Mouse (Mus musculus) mouse embryonic stem cell (cell line): ENCODE measurements around the gene Cage1.

Experiments used
- in situ Hi-C, 2 experiments: fragments of 300-500 bp; cut with MboI; formaldehyde crosslinking; loops; 1 replicate in 1 of 2; 3 replicates in 1 of 2; pipeline ENCODE4 v1.14.3; 2019 to 2020; ENCODE audit warnings: low sequenced_read_pairs in 2 of 2, low pct_unique_long_range_greater_than_20kb in 1 of 2, mixed read lengths in 1 of 2; ENCODE audit not compliant: unreplicated experiment in 1 of 2

Cage1 gene

DNA sequence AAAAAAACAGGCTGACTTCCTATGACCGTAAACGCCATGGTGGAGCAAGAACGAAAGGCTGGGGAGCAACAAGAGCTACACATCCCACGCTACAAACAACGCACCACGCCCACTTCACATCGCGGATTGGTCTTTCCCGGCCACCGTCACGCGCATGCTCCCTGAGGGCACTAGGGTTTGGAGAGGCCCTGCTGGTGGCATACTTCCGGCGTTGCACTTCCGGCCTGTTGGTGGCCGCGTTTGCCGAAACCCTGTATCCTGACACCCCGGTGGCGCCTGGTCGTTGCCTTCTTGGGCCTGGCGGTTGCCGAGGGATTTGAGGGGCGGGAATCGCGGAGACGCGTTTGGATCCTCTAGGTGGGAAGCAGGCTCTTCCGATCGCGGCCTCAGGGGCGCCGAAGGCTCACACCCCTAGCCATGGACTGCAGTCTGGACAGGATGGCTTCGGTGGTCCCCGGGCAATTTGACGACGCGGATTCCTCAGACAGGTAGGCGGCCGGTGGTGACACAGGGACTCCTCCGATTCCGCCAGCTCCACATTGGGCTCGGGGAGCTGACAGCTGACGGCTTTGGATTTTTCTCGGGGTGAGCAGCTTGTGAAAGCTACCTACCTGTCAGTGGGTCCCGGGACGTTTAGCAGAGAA, at the start of gene Cage1:
Gene Cage1 (minus strand): TSS at position 26 of the 644 bp plus-strand sequence.
- in situ Hi-C loops, result no loop called here

DNA sequence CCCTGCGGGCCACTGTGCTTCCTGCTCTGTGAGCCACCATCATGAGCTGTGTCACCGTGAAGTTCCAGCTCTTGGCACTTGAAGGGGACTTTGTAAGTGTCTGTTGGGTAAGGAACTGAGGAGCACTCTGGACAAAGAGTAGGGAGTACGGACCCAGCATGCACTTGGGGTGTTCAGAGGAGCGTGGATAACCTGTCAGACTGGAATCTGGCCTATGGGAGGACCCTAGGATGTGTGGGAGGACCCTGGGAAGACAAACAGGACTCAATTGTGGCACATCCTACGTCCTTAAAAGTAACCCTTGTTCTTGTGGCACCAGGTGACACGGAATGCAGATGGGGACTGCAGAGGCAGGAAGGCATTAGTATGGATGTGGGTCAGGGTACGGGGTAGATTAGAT, 44.3 kb upstream of the Cage1 start:
- in situ Hi-C loops, result no loop called here

DNA sequence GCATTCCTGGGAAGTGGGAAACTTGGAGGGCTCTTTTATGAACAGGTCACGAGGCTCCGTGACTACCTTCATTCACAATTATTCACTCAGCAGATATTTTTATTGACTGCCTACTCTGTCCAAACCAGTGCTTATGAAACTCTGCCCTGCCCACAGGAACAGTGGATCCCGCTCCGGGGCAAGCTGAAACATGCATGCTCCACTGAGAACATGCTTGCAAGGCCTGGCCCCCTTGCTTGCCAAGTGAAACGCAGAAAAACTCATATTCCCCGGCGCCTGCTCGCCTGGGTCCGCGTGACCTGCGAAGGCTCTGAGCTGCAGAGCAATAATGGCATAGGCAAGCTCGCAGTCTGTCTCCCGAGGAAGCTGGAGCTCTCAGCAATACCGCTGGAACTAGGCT, 43.9 kb upstream of the Cage1 start:
- in situ Hi-C loops, result no loop called here

DNA sequence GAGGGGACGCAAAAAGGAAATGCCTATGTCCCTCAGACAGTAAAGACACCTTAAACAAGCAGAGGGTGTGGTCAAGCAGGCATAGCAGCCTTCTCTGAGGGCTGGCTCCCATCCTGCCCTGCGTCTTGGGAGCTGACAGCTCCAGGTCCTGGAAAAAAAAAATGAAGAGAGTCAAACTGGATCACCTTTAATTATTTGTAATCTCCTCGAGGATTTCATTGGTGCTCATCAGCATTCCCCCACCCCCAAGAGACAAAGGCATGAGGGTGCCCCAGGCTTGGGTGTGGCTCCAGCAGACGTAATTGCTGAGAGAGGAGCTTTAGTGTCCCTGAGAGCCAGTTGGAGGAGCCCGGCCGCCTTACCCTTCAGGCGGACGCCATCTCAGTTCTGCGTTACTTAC, 43.1 kb upstream of the Cage1 start:
- in situ Hi-C loops, result no loop called here

DNA sequence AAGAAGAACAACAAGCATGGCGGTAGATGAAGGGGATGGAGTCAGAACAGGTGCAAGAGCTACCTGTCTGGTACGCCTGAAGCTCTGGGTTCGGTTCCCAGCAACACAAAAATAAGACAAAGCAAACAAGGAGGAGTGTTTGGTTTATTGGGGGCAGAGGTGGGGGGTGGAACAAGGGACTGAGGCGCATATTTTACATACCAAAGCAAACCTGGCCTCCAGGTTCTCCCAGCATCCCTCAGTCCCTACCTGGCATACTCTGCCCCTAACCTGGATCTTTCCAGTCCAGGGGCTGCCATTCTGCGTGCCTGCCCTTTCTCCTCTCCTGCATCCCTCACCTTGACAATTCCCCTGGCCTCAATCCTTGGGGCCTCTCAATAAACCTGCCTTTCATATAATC, 42.5 kb upstream of the Cage1 start:
- in situ Hi-C loops, result no loop called here

DNA sequence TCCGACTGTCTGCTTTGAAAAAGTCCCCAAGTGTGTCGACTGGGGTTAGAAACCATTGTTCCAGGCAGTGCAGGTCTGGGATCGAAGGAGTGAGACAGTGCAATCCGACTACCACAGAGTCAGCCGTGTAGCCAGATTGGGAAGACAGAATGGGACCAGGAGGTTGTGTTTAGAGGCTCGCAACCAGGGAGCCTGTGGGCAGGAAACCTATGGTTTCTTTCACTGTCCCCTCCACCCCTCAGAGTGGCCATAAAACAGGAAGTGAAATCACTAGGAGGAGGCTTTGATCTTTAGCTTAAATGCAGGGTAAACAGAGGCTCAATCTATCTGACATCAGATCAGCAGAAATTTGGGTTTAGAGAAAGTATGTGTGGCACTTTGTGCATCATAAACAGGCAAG, 42.0 kb upstream of the Cage1 start:
- in situ Hi-C loops, result no loop called here

DNA sequence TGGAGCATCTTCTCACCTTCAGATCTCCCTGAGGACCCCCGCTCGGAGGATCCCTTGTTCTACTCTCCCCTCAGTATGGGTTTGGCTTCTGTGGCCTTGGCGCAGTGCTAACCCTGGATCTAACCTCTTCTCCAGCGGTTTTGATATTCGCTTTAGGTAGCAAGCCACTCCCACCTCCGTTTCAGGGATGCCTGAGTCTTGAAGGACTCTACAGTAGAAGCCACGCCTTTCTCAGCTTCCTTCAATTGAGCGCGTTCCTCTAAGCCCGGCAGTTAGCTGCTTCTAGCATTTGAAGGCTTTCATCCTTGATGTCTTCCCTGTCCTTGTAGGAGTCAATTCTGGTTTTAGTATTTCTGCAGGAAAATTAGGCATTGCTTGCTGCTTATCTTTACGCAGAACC, 40.2 kb upstream of the Cage1 start:
- in situ Hi-C loops, result no loop called here

DNA sequence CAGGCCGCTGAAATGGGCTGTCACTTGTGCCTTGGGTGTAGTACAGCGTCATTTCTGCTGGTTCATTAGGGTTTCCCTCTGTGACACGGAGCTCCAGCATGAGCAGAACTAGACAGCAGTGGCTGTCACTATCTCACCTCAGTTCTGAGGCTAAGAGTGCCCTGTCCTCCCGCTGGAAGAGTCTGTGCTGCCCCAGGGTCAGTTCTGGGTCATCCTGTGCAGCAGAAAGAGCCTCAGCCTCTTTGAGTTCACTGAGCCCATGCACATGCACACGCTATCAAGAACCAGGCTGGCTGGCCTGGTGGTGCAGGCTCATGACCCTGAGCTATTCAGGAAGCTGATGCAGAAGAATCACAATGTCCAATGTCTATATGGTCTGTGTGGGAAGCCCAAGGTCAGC, 37.5 kb upstream of the Cage1 start:
- in situ Hi-C loops, result loop anchor here (25.0 kb wide), 1 partner anchor 363 kb away; no protein-coding TSS in a partner anchor

DNA sequence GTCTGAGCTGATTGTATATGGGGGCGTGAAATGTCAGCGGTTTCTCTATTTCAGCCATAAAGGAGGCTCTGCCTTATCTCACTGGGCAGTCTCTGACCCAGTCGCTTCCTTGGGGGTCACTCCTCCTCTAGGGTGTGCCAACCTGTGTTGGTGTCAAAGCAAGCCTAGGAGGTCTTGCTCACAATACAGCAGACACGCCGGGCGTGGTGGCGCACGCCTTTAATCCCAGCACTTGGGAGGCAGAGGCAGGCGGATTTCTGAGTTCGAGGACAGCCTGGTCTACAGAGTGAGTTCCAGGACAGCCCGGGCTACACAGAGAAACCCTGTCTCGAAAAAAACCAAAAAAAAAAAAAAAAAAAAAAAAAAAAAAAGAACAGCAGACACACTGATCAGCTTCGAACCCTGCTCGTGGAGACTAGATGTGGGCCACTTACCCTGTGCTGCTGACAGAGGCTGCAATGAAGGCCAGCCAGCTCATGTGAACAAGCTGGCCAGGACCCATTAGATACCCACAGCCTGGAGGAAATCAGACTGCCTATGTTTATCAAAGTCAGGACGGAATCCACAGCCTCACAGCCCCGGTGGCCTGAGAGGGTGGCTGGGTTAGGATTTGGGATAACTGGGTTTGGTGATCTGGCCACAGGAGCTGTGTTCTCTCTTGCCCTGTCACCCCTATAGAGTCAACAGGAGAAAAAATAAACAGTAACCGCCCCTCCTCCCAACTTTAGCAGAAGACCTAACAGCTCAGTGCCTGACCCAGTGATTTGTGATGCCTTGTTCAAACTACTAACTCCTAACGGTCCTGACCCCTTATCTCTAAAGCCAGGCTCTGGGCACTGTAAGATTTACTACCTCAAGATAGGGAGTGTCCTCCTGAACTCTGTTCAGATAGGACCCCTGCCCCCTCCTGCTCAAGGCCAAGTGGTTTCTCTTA, 36.8 kb upstream of the Cage1 start:
- in situ Hi-C loops, result loop anchor here (25.0 kb wide), 1 partner anchor 364 kb away; no protein-coding TSS in a partner anchor

DNA sequence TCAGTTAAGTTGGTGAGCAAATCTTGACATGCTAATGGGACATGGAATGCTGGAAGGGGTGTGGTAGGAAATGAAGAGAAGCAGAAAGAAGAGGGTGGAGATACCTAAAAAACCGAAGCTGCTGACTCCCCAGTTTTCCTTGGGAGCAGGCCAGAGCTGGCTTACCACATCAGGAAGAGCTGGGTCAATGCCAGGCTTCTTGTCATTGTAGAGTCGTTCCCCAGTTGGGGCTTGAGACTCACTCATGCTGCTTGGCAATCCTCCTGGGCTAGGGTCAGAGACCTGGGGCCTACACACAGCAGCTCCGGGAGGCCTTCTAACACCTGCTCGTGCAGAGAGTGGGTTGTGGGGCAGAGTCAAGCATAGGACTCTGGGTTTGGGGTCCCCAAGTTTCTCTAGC, 34.1 kb upstream of the Cage1 start:
- in situ Hi-C loops, result loop anchor here (25.0 kb wide), 1 partner anchor 366 kb away; no protein-coding TSS in a partner anchor

DNA sequence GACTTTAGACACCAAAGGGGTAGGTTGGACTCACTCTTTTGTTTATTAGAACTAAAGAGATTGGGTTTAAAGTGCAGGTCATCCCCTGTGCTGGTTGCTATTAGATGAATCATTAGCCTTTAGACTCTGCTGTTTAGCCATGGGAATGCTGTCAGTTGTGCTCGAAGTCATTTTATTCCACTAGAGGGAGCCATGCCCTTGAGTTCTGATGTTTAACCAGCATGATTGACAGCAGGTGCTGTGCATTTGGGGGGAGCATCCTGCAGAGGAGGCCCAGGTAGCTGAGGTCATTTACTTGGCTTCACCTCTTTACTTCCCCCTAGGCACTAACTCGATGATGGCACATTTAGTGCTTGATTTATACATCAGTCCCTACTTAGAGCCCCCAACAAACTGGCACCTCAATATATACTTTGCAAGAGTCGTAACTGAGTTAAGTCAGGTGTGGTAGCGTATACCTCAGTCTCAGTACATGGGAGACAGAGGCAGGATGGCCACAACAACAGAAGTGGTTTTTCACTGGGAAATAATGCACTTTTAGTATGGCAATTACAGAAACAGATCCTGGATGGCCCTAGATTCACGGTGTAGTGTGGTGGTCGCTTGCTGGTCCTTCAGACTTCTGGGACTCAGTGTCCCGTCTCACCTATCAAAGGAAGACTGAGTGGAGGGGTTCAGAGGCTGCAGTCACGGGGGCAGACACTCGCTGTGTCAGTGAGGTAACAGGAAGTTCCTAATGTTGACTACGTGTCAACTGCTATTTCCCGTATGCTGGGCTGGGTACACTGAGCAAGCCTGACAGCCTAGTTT, 28.2 kb upstream of the Cage1 start:
- in situ Hi-C loops, result loop anchor here (10.0 to 25.0 kb wide), 3 partner anchors 130 to 372 kb away; no protein-coding TSS in a partner anchor

DNA sequence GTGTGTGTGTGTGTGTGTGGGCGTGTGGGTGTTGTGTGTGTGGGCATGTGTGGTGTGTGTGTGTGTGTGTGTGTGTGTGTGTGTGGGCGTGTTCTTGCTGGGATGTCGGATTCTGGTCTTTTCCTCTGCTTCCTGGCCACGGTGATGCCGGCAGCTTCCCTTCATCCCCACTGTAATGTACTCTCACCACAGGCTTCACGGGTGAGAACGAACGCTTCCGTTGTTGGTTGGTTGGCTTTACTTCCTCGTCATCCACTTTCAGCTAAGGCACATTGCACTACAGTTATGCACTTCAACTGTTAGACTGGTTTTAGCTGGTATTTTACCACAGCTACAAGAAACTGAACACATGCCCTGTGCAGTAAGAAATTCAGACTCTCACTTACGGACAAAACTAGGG, 25.8 kb upstream of the Cage1 start:
- in situ Hi-C loops, result loop anchor here (10.0 to 25.0 kb wide), 3 partner anchors 132 to 375 kb away; no protein-coding TSS in a partner anchor

DNA sequence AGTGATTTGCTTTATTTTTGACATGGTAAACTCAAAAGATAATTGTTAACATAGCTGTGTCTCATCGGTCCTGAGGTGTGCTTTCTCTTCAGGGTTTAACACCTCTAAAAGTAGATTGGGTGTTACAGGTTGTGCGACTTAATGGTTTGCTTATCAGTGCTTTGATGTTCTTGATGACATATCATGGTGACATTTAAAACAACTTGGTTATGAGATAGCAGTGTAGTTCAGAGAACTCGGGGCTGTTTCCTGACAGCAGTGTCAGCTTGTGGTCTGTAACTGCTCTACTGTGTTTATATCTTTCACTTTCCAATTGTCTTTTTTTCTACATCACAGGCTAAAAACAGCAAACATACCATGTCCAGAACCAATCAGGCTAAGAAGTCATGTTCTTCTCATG, 13.0 kb upstream of the Cage1 start:
- in situ Hi-C loops, result loop anchor here (10.0 to 25.0 kb wide), 2 partner anchors 165 to 387 kb away; no protein-coding TSS in a partner anchor

DNA sequence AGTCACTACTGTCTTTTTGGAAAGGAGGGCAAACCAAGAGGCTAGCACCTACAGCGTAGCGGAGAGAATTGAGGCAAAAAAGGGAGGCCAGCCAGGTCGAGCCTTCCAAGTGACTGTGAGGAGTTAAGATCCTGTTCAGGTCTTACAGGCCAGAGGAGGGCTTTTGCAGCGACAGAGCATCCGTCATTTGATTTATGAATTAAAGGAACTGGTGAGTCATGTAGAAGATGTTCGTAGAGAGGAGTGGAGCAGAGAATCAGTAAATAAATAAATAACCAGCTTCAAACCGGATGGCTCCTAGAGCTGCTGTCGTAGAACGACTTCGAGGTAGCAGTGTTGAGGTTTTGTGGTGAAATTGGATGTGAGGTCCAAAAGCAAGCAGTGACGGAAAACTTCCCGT, 942 bp upstream of the Cage1 start:
- in situ Hi-C loops, result no loop called here

DNA sequence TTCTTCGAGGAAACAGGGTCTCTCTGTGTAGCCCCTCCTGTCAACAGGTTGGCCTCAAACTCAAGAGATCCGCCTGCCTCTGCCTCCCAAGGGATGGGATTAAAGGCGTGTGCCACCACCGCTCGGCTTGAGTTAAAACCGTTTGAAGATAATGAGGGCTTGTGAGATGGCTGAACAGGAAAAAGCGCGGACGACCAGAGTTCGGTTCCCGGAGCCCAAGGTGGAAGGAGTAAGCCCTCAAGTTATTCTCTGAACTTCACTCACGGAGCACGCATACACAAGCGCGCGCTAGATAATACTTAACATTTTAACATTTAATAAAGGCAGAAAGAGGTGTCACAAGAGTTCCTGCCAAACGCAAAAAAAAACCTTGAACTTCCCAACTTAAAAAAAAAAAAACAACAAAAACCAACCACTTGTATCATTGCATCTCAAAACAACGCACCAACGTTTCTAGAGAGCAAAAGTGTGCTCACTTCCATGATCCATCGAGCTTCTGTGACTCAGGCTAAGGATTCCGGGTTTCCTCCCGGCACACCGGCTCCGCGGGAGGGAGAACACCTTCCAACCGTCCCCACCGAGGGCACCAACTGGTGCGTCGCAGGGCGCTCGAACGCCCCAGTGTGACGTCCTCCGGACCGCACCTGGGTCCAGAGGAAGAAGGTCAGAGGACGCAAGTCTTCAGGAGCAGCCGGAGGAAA, 376 bp downstream of the Cage1 start, which contains the start of gene Riok1:
Gene Riok1 (plus strand): TSS at position 653 of the 701 bp plus-strand sequence.
- in situ Hi-C loops, result no loop called here

DNA sequence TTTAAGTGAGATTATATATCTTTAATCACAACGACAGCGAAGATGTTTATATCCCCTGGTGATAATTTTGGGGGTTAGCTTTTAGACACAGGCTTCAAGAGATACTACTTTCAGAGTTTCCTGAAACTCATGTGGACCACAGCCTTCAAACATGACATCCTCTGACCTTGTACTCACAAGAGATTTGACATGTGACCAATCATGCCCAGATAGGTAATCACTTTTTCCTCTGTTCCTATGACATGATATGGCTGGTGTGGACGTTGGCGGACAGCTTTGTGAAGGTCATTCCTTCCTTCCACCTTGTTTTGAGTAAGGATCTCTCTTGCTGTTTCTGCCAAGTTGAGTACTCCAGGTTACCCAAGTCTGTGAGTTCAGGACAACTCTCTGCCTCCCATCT, 8.5 kb downstream of the Cage1 start:
- in situ Hi-C loops, result no loop called here

DNA sequence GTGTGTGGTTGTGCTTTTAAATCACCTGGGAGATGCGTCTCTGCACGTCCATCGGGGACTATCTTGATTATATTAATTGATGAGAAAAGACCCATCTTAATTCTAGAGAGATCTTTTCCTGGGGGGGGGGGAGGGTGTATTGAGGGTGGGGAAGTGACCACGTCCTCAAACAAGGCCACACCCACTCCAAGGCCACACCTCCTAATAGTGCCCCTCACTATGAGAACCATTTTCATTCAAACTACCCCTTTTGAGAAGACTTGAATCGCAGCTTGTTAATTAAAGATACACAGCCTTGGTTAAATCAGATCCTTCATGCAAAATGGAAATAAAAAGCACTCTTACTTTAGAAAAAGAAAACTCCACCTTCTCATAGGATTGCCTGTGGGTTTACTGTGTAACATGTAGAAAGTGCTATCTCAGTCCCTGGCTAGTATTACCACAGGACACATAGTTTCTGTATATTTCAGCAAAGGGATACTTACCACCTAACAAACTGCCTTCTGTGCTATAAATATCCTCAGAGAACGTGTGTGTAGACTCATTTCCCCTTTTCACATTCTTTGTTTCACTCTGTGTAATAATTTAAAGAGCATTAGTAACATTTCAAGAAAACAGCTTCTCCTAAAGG, 9.1 kb downstream of the Cage1 start:
- in situ Hi-C loops, result no loop called here

DNA sequence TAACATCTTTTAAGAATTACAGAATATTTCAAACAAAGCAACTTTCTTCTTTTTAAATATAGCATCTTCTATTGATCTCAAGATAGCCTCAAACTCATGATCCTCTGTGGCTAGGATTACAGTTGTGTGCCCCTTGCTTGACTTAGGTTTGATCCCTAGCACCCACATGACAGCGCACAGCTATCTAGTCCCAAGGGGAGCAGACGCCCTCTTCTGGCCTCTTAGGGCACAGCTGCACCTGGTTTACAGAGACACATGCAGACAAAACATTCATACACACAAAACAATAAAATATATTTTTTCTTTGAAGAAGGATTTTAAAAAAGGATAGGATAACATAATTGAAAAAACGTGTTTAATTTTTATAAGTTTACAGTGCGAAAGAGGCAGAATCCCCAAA, 11.0 kb downstream of the Cage1 start:
- in situ Hi-C loops, result no loop called here
